Mouse (Mus musculus) megakaryocyte, embryonic 14.5 days (primary cell): ENCODE results near the gene Gucy2g.

ENCODE experiments used
- FLI1 ChIP-seq: IDR thresholded peaks from 2 replicates; pipeline ENCODE4 v1.6.1; 2012; ENCODE audit warnings: low read length, inconsistent platforms, mixed read lengths
- GATA1 ChIP-seq: IDR thresholded peaks from 3 replicates; pipeline ENCODE4 v1.6.1; 2012; ENCODE audit warnings: mixed read lengths, low read length, inconsistent platforms, borderline replicate concordance

- no peak for TF ChIP-seq GATA1
- no peak for TF ChIP-seq FLI1
Measured at GRCm38 (mm10) chr19:55257656-55258375, 16.8 kb upstream of the Gucy2g start.
